Mouse (Mus musculus): ENCODE data around the gene Uqcr10. TPM values are rescaled to one million over a fixed set of nuclear protein-coding genes. Genes with fewer than 3 reads are reported as not detected.

Gene Uqcr10
- polyA plus RNA-seq, 1 experiment: 245 TPM

GRCm38 (mm10) chr11:4720900-4721580 is 16.9 kb upstream of the Uqcr10 start:
- no peak overlapping the region for H3K4me3 ChIP-seq (ENCODE audit: low read depth, low read length)
- no peaks in the 10 kb centered on the region for H3K9me3 ChIP-seq (replicated peaks; ENCODE audit: control insufficient read depth, insufficient read depth, low read length, poor library complexity, severe bottlenecking)
- no peak for TF ChIP-seq POLR2A (IDR thresholded peaks at IDR 0.05; ENCODE audit: insufficient read depth, low read length)
- no peak overlapping the region for H3K27ac ChIP-seq (ENCODE audit: insufficient read depth, low read length)
- H3K9ac ChIP-seq (ENCODE audit: low read depth, poor library complexity, severe bottlenecking): no peak overlapping the region
- no peaks in the 10 kb centered on the region for H3K4me1 ChIP-seq (ENCODE audit: control insufficient read depth, insufficient read depth, low read length)
- no peaks in the 10 kb centered on the region for H3K36me3 ChIP-seq (ENCODE audit: control insufficient read depth, insufficient read depth, low read length, poor library complexity, severe bottlenecking)
- no peaks in the 10 kb centered on the region for H3K27me3 ChIP-seq (ENCODE audit: control insufficient read depth, insufficient read depth, low read length, poor library complexity, severe bottlenecking)

GRCm38 (mm10) chr11:4720393-4720792 is 16.3 kb upstream of the Uqcr10 start:
- no peaks in the 10 kb centered on the region for H3K36me3 ChIP-seq (ENCODE audit: control insufficient read depth, insufficient read depth, low read length, poor library complexity, severe bottlenecking)
- no peaks in the 10 kb centered on the region for H3K27me3 ChIP-seq (ENCODE audit: control insufficient read depth, insufficient read depth, low read length, poor library complexity, severe bottlenecking)
- TF ChIP-seq POLR2A (IDR thresholded peaks at IDR 0.05; ENCODE audit: insufficient read depth, low read length) (no peak), EP300 (IDR thresholded peaks at IDR 0.05; ENCODE audit: insufficient read depth, low read depth, low read length) (no peak), CTCF (IDR thresholded peaks at IDR 0.05; ENCODE audit: low read depth, low read length) (no peak)
- no peaks in the 10 kb centered on the region for H3K9me3 ChIP-seq (replicated peaks; ENCODE audit: control insufficient read depth, insufficient read depth, low read length, poor library complexity, severe bottlenecking)
- H3K9ac ChIP-seq (ENCODE audit: low read depth, poor library complexity, severe bottlenecking): no peak overlapping the region
- no peak overlapping the region for H3K27ac ChIP-seq (ENCODE audit: insufficient read depth, low read length)
- H3K4me1 ChIP-seq (ENCODE audit: control insufficient read depth, insufficient read depth, low read length): no peaks in the 10 kb centered on the region
- H3K4me3 ChIP-seq (ENCODE audit: low read depth, low read length): no peak overlapping the region

- H3K4me3 ChIP-seq (ENCODE audit: low read depth, low read length): no peak overlapping the region
- H3K27me3 ChIP-seq (ENCODE audit: control insufficient read depth, insufficient read depth, low read length, poor library complexity, severe bottlenecking): no peaks in the 10 kb centered on the region
- no peaks in the 10 kb centered on the region for H3K4me1 ChIP-seq (ENCODE audit: control insufficient read depth, insufficient read depth, low read length)
- H3K36me3 ChIP-seq (ENCODE audit: control insufficient read depth, insufficient read depth, low read length, poor library complexity, severe bottlenecking): no peaks in the 10 kb centered on the region
- TF ChIP-seq EP300 (IDR thresholded peaks at IDR 0.05; ENCODE audit: insufficient read depth, low read depth, low read length) (no peak), CTCF (IDR thresholded peaks at IDR 0.05; ENCODE audit: low read depth, low read length) (no peak), POLR2A (IDR thresholded peaks at IDR 0.05; ENCODE audit: insufficient read depth, low read length) (no peak)
- no peak overlapping the region for H3K9ac ChIP-seq (ENCODE audit: low read depth, poor library complexity, severe bottlenecking)
- H3K9me3 ChIP-seq (replicated peaks; ENCODE audit: control insufficient read depth, insufficient read depth, low read length, poor library complexity, severe bottlenecking): no peaks in the 10 kb centered on the region
- no peak overlapping the region for H3K27ac ChIP-seq (ENCODE audit: insufficient read depth, low read length)
Observed at GRCm38 (mm10) chr11:4719961-4720360, 15.8 kb upstream of the Uqcr10 start.

- TF ChIP-seq EP300 (IDR thresholded peaks at IDR 0.05; ENCODE audit: insufficient read depth, low read depth, low read length) (no peak), CTCF (IDR thresholded peaks at IDR 0.05; ENCODE audit: low read depth, low read length) (no peak), POLR2A (IDR thresholded peaks at IDR 0.05; ENCODE audit: insufficient read depth, low read length) (no peak)
- no peak overlapping the region for H3K9ac ChIP-seq (ENCODE audit: low read depth, poor library complexity, severe bottlenecking)
- no peaks in the 10 kb centered on the region for H3K9me3 ChIP-seq (replicated peaks; ENCODE audit: control insufficient read depth, insufficient read depth, low read length, poor library complexity, severe bottlenecking)
- no peak overlapping the region for H3K4me3 ChIP-seq (ENCODE audit: low read depth, low read length)
- H3K4me1 ChIP-seq (ENCODE audit: control insufficient read depth, insufficient read depth, low read length): no peaks in the 10 kb centered on the region
- no peaks in the 10 kb centered on the region for H3K27me3 ChIP-seq (ENCODE audit: control insufficient read depth, insufficient read depth, low read length, poor library complexity, severe bottlenecking)
- H3K36me3 ChIP-seq (ENCODE audit: control insufficient read depth, insufficient read depth, low read length, poor library complexity, severe bottlenecking): no peaks in the 10 kb centered on the region
- no peak overlapping the region for H3K27ac ChIP-seq (ENCODE audit: insufficient read depth, low read length)
Observed at GRCm38 (mm10) chr11:4718548-4718947, 14.4 kb upstream of the Uqcr10 start.

- H3K4me3 ChIP-seq (ENCODE audit: low read depth, low read length): no peak overlapping the region
- H3K36me3 ChIP-seq (ENCODE audit: control insufficient read depth, insufficient read depth, low read length, poor library complexity, severe bottlenecking): no peaks in the 10 kb centered on the region
- TF ChIP-seq EP300 (IDR thresholded peaks at IDR 0.05; ENCODE audit: insufficient read depth, low read depth, low read length) (no peak), CTCF (IDR thresholded peaks at IDR 0.05; ENCODE audit: low read depth, low read length) (no peak), POLR2A (IDR thresholded peaks at IDR 0.05; ENCODE audit: insufficient read depth, low read length) (no peak)
- no peak overlapping the region for H3K27ac ChIP-seq (ENCODE audit: insufficient read depth, low read length)
- H3K9me3 ChIP-seq (replicated peaks; ENCODE audit: control insufficient read depth, insufficient read depth, low read length, poor library complexity, severe bottlenecking): no peaks in the 10 kb centered on the region
- H3K4me1 ChIP-seq (ENCODE audit: control insufficient read depth, insufficient read depth, low read length): no peaks in the 10 kb centered on the region
- no peaks in the 10 kb centered on the region for H3K27me3 ChIP-seq (ENCODE audit: control insufficient read depth, insufficient read depth, low read length, poor library complexity, severe bottlenecking)
- no peak overlapping the region for H3K9ac ChIP-seq (ENCODE audit: low read depth, poor library complexity, severe bottlenecking)
Observed at GRCm38 (mm10) chr11:4716530-4717236, 12.5 kb upstream of the Uqcr10 start.

GRCm38 (mm10) chr11:4715596-4715995 is 11.5 kb upstream of the Uqcr10 start:
- Histone ChIP-seq H3K27ac (ENCODE audit: insufficient read depth, low read length) (no peak overlapping the region), H3K4me3 (ENCODE audit: low read depth, low read length) (no peak overlapping the region), H3K27me3 (ENCODE audit: control insufficient read depth, insufficient read depth, low read length, poor library complexity, severe bottlenecking) (no peaks in the 10 kb centered on the region), H3K4me1 (ENCODE audit: control insufficient read depth, insufficient read depth, low read length) (no peaks in the 10 kb centered on the region), H3K9ac (ENCODE audit: low read depth, poor library complexity, severe bottlenecking) (no peak overlapping the region), H3K9me3 (replicated peaks; ENCODE audit: control insufficient read depth, insufficient read depth, low read length, poor library complexity, severe bottlenecking) (no peaks in the 10 kb centered on the region), H3K36me3 (ENCODE audit: control insufficient read depth, insufficient read depth, low read length, poor library complexity, severe bottlenecking) (no peaks in the 10 kb centered on the region)
- TF ChIP-seq CTCF (IDR thresholded peaks at IDR 0.05; ENCODE audit: low read depth, low read length): no peak
- TF ChIP-seq EP300 (IDR thresholded peaks at IDR 0.05; ENCODE audit: insufficient read depth, low read depth, low read length): no peak
- no peak for TF ChIP-seq POLR2A (IDR thresholded peaks at IDR 0.05; ENCODE audit: insufficient read depth, low read length)
